Mouse (Mus musculus): ENCODE measurements around the gene Slc5a4a.

Slc5a4a gene

GRCm38 (mm10) chr10:76218240-76218639 lies 71.0 kb downstream of the Slc5a4a start:
- no peak for DNase-seq (ENCODE audit: low spot score)

GRCm38 (mm10) chr10:76225944-76226343 lies 78.7 kb downstream of the Slc5a4a start:
- DNase-seq (ENCODE audit: low spot score), result no peak

GRCm38 (mm10) chr10:76229627-76230026 lies 82.4 kb downstream of the Slc5a4a start:
- DNase-seq (ENCODE audit: low spot score), result no peak

GRCm38 (mm10) chr10:76237341-76238225 lies 90.3 kb downstream of the Slc5a4a start, which contains the start of gene Prmt2:
Gene Prmt2, minus strand, starts transcription at chr10:76237865.
- DNase-seq (ENCODE audit: low spot score), result peak; percentile 97

Data from embryo, embryonic 10.5 days (tissue).